Mouse (Mus musculus) adrenal gland, adult (tissue): Measurements from ENCODE around the gene Syne2.

Experiments
- DNase-seq, 2 experiments: peaks; one replicate each; pipeline ENCODE4 v3.0.0; 2022 to 2023; ENCODE audit warnings: low spot score in 1 of 2; ENCODE audit not compliant: inconsistent age in 2 of 2

Gene Syne2

DNA sequence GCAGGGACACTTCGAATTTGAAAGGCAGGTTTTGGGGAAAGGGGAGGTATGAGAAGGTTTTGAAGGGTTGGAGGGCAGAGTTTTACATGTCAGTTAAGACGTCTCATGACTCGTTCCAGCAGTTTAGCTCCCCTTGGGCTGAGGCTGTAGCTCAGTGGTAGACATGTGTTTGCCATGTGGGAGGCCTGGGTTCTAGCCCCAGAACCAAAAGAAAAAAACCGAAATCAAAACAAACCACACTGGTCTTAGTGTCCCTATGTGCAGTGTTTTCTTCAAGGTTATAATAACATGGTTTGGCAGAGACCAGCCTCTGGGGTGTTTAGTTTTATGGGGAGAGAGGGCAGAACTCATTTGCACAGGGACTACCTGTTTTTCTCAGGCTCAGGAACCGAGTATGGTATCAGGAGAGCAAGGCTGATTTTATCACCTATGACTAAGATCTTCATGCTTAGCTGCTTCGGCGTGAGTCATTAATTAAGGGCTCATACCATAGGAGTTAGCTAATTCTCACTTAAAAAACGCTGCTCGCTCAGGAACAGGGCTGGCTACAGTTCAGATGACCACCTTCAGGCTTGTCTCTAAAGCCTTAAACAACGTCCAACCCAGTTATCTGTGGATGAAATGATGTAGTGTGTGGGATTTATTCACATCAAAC lies 8.9 kb downstream of the Syne2 start:
- peak in 1 of 2 experiments; percentile 77 for DNase-seq

GRCm38 (mm10) chr12:75827751-75828150 lies 9.8 kb downstream of the Syne2 start:
- DNase-seq, result peak; percentile 77 to 88

GRCm38 (mm10) chr12:75829616-75830015 lies 11.7 kb downstream of the Syne2 start:
- no peak for DNase-seq

DNA sequence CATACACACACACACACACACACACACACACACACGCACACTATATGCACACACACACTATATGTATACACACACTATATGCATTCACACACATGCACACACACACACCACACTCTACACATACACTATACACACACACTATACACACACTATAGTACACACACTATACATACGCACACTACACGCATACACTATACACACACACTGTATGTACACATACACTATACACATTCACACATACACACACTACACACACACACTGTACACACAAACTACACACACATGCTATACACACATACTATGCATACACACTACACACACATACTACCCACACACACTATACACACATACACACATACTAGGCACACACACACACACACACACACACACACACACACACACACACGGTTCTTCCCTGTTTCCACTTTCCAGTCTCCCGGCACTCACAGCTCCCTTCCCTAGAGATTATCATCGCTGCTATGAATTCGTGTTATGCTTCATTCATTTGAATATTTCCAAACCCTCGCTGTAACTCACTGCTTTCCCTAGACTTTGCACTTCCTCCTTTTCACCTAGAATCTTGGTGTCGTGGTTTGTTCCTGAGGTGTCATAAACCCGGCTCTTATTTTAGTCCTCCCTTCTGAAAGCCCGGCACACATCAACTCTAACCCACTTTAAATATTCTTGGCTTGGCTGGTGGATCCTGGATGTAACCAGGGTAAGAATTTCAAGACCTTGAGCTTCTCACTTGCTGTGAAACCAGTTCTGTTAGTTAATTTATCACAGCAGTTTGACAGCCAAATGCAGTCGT lies 15.4 kb downstream of the Syne2 start:
- DNase-seq, result no peak

- DNase-seq, result no peak
Observed at GRCm38 (mm10) chr12:75833960-75834729, 16.2 kb downstream of the Syne2 start.

DNA sequence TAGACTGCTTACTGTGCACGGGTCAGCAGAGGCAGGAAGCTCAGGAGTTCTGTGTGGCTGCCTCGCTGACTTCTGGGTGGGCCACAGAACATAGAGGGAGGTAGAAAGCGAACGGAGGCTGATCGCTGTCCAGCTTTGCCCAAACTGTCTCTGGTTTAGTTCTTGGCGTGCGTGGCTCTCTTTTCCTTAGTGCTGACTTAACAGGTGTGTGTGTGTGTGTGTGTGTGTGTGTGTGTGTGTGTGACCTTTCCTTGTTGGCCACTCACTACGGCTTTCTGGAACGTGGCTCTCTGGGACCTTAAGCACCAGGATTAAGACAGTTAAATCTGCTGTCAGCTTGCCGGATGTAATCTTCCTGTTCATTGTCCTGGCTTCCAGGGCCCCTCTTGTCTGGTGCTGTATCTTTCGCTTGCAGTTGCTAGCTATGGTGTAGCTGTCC lies 18.6 kb downstream of the Syne2 start:
- no peak for DNase-seq

GRCm38 (mm10) chr12:75837462-75837861 lies 19.5 kb downstream of the Syne2 start:
- DNase-seq, result no peak

DNA sequence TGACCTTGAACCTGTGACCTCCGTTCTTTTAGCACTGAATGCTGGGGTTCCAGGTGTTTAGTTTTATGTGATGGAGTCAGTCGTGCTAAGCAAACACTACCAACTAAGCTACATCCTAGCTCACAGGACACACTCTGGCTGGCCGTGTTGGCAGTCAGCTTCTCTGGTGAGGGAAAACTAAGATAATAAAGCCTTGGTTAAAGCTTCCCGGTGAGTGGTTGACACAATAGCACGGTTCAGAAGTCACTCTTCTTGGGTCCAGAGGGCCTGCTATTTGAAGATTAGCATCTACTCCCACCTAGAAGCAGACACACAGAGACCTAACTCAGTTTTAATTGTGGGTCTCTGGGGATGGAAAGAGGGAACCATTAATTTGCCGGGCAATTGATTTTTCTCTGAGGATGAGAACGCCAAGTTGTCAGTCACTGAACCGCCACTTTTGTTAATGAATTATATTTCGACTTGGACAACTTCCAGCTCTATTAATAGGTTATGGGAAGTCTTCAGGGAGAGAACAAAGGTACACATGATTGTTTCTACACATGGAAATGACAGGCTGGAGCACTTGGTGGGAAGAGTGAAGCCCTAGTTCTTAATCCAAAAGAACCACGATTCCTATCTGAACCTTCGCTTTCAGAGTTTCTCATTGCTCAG lies 21.3 kb downstream of the Syne2 start:
- DNase-seq, result no peak

- no peak for DNase-seq
Observed at GRCm38 (mm10) chr12:75841183-75841582, 23.2 kb downstream of the Syne2 start.

DNA sequence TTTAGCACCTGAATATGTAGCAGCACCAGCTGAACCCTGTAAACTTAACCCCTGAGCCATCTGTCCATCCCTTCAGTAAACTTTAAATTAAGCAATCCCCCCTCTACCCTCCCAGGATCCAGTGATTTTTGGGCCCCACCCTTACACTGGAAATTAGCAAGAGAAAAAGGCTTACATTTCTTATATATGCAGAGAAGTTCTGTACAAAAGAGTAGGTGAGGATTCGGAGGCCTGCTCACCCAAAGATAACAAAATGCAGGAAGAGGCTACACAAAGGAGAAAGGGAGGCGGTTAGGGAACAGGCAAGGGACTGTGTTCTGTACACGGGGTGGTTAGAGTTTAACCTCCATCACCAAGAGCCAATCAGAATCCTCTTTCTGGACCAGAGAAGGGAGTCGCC lies 26.4 kb downstream of the Syne2 start:
- DNase-seq, result no peak

DNA sequence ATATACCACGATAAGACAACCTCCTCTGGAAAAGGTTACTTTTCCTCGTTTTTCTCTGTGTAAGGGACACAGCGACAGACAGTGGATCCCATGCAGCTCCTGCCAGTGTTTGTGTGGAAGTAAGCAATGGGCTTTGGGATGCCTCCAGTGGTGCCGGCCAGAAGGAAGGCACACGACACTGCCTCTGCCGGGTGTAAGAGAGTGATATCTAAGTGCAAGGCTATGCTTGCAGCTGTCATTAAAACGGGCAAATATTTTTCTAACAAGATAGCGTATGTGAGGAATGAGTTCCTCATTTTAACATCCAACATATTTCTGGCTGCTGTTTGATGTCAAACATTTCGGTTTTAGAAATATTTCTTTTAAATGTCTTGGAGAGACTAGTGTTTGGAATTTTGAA lies 27.1 kb downstream of the Syne2 start:
- no peak for DNase-seq

DNA sequence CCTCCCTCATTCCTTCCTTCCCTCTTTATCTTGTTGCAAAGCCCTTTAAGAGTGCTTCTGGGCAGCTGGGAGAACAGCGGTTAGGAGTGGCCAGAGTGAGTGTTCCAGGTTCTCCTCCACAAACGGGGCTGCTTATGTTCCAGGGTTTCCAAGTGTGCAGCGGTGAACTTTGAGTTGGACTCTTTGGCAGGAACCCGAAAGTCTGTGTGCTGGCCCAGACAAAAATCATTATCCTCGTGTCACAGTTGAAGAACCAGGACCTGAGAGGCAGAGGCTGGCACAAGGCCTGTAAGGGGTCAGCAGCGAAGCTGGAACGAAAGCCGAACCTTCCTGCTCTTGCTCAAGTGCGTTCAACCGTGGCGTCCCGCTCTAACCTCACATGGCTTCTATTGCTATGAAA lies 28.6 kb downstream of the Syne2 start:
- no peak for DNase-seq

DNA sequence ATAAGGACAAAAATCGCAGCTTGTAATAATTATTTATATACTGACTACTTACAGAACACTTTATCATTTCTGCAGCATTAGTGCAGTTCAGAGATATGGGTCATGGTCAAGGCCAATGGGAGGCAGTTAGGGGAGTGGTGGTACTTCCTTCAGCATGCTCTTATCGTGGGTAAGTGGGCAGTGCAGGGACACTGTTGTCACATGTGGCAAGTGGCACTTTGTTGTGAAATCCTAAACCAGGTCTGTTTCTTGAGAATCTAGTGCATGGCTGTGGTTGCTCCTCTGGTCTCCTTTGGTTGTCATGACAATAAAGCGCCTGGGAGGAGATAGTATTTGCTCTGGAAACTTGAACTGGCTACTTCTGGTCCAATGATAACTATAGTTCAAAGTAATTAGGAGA lies 32.3 kb downstream of the Syne2 start:
- peak in 1 of 2 experiments; percentile 65 for DNase-seq

DNA sequence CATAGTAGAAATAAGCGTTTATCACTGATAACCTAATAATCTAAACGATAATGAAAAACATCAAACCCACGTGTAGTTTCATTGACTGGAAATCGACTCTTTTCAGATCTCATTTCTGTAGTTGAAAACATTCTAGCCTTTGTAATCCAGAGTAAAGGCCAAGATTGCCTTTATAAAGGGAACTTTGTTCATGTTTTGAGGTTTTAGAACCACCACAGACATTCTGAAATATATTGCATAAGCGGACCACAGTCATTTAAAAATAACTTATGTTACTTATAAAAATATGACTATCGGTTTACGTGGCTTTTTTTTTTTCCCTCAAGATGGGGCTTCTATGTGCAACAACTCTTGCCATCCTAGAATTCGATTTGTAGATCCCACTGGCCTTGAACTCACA lies 33.5 kb downstream of the Syne2 start:
- no peak for DNase-seq

DNA sequence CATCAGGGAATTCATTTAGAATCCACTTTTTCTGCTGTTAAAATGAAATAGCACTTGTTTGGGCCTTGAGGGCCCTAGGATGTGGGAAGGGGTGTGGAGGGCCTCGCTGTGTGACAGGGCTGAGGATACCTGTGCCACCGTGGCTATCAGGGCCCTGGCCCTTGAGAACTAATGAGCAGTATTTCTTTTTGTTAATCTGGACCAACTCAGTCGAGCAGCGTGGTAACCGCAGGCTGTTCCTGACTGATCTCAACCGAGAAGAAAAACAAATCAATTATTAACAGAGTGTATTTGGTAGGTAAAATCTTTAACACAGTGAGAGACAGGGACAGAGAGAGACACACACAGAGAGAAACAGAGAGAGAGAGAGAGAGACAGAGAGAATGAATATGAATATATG lies 34.5 kb downstream of the Syne2 start:
- no peak for DNase-seq

DNA sequence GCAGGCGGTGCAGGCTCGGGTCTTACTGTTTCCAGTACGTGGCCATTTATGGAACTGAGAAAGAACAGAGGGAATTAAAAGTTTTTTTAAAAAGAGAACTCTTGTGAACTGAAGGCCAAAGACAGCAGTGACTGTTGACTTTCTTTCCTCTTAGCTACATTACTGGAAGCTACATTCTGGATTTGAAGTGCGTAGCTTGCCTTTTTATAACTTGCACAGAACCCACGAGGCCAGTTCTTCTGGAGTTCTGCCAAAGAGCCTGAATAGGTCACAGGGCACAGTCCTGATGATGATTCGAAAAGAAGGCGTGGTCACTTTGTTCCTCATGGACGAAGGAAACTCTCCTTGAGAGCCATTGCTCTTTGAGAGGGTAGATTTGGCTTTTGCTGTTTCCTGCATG lies 35.6 kb downstream of the Syne2 start:
- DNase-seq, result peak; percentile 75 to 95

- peak in 1 of 2 experiments; percentile 41 for DNase-seq
Observed at GRCm38 (mm10) chr12:75855051-75855453, 37.1 kb downstream of the Syne2 start.

- no peak for DNase-seq
Observed at GRCm38 (mm10) chr12:75855621-75856020, 37.7 kb downstream of the Syne2 start.

DNA sequence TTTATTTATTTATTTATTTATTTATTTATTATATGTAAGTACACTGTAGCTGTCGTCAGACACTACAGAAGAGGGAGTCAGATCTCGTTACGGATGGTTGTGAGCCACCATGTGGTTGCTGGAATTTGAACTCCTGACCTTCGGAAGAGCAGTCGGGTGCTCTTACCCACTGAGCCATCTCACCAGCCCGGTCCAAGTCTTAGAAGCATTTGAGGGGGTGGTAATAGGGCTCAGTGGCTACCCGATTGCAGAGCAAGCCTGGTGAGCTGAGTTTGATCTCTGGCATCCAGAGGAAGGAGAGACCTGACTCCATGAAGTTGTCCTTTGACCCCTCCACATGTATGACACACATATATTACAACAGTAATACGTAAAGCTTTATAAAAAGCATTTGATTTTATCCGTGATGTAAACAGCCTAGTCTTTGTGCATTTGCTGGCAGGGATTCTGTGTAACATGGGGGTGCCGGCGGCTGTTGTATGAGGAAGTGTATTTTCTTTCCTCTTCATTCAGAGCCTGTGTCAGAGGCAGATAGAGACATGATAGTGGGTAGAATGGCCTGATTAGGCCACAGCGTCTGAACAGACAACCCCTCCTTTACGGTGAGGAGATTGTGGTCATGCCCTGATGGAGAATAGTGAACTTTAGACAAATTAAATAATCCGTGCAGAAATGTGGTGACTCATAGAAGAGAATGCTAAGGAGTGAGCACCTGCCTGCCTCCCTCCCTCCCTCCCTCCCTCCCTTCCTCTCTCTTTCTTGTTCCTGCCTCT lies 38.3 kb downstream of the Syne2 start:
- DNase-seq, result no peak

- peak; percentile 45 to 76 for DNase-seq
Observed at GRCm38 (mm10) chr12:75859936-75860335, 42.0 kb downstream of the Syne2 start.
